Mouse (Mus musculus) layer of hippocampus, adult 2 months (tissue): ENCODE measurements around the gene Atp2a2. TPM values are rescaled to one million over a fixed set of nuclear protein-coding genes. Genes with fewer than 3 reads are reported as not detected.

ENCODE experiments used
- DNase-seq, 2 experiments: peaks; one replicate each; pipeline ENCODE4 v3.0.0; 2022; ENCODE audit warnings: low spot score in 2 of 2
- H3K27ac ChIP-seq: fragments of 200-600 bp; 2 replicates; pipeline ENCODE4 v1.8.1; 2022
- H3K4me3 ChIP-seq: fragments of 200-600 bp; 2 replicates; pipeline ENCODE4 v1.8.1; 2022; ENCODE audit warnings: mild to moderate bottlenecking
- CTCF ChIP-seq: fragments of 200-600 bp; conservative IDR thresholded peaks from 2 replicates; pipeline ENCODE4 v1.8.1; 2022; ENCODE audit warnings: antibody characterized with exemption, mild to moderate bottlenecking, moderate library complexity
- total RNA-seq, 2 experiments: library from RNA; stranded (reverse); gene quantifications; 2 replicates each; pipeline ENCODE4 v1.2.3; 2021

Gene Atp2a2
- total RNA-seq, 2 experiments from 2014 or later, result 588 to 630 TPM

DNA sequence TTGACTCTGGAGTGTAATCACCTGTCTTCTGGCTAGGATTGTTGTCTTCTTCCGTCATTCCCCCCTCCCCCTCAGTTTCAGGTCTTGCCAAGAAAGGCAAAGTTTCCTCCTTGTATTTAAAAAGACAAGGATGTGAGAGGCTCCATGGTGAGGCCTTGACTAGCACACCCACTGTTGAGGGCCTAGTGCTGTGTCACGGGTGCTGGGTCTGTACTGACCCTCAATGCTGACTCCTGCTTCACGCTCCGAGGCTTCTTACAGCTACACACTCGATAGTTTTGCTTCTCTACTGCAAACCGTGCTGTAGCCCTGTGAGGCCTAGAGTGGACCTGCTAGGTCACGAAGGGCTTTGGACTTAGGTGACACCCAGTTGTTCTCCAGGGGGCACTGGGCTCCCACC lies 49.8 kb downstream of the Atp2a2 start:
- no peak overlapping the region for H3K27ac ChIP-seq
- TF ChIP-seq CTCF, result no peak

DNA sequence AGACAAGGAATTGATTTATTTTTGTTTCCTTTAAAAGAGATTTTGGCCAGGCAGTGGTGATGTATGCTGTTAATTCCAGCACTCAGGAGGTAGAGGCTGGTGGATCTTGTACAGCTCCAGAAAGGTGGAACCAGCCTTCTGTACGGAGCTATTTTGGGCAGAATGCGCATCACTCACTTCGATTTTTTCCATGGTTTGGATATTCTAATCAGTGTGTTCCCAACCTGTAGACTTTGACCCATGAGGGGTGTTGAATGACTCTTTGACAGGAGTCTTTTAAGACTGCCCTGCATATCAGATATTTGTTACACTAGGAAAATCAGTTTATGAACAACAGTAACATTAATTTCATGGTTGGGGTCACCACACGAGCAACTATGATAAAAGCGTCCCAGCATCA lies 50.7 kb downstream of the Atp2a2 start:
- Histone ChIP-seq H3K27ac (no peak overlapping the region), H3K4me3 (no peak overlapping the region)
- no peak for DNase-seq
- TF ChIP-seq CTCF, result no peak

More for the DNA sequence above, 49.8 kb downstream of the Atp2a2 start:
- no peak overlapping the region for H3K4me3 ChIP-seq
- DNase-seq, result no peak

DNA sequence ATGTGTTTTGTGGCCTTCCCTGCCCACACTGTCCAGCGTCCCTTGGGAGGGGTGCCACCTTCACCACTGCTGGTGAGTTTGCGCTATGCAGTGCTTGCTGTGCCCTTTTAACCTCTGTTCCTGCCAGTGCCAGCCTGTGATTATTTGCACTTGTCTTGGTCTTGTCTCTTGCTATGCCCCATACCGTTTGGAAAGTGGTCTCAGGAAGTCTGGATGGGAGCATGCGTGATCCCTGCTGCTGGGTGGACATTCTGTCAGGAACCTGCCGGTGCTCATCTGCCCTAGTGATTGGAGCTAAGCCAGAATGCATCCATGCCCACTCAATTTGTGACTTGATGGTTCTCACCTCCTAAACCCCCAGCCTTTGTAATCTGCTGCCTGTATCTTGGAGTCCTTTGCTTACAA lies 51.1 kb downstream of the Atp2a2 start:
- no peak for DNase-seq
- no peak for TF ChIP-seq CTCF
- no peak overlapping the region for H3K4me3 ChIP-seq
- no peak overlapping the region for H3K27ac ChIP-seq

DNA sequence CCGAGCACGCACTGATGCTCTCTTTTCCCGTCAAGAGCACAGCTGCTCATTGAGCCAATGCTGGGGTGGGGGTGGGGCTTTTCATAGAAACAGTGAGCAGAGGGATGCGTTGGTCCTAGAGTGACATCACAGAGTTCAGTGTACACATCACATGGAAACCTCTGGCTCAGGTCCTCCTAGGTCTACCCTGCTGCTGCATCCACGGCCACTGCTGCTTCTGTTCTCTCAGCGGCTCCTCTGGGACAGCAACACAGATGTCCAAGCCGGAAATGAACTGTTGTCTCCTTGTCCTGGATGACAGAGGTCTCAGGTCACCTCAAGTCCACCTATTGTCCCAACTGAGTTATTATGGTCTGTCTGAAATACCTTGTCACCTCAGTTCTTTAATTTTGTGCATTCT lies 52.1 kb downstream of the Atp2a2 start:
- H3K4me3 ChIP-seq, result no peak overlapping the region
- no peak for DNase-seq
- no peak for TF ChIP-seq CTCF
- H3K27ac ChIP-seq, result no peak overlapping the region

DNA sequence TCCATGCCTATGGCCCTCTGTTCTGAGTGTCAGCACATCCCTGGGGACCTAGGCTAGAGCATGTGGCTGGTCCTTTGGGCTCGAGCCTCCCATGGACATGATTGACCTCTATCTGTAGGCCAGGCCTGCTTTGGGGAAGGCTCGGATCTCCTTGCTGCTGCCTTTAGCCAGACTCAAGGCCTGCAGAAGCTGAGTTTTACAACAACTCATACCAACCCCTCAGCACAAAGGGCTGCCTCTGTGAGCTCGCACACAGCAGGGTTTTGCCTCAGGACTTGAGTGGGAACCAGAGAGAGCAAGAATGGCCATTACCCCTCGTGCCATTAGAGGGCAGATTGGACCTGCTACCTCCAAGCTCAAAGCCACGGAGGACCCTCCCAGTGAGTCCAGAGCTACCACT lies 53.2 kb downstream of the Atp2a2 start:
- H3K27ac ChIP-seq, result no peak overlapping the region
- no peak for DNase-seq
- H3K4me3 ChIP-seq, result no peak overlapping the region
- no peak for TF ChIP-seq CTCF

DNA sequence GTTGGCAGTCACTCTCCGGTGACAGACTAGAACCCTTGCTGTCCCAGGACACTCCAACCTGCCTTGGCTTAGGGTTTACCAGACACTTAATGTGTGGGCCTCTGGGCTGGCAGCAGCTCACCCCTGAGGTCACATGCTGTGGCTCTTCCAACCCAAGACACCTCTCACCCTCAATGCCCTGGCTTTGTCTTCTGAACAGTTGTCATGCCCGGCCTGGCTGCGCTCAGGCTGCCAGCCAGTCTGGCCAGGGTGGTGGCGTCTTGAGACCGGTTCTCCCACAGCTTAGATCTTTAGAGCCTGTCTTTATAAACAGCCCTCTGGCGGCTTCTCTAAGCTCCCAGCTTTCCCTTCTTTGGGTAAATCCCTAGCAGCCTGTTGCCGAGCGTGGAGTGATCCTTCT lies 54.2 kb downstream of the Atp2a2 start:
- Histone ChIP-seq H3K4me3 (no peak overlapping the region), H3K27ac (peak overlapping the region; percentile 19; the same call in 1 of the 2 replicates)
- no peak; the same call in 1 of the 2 replicates for TF ChIP-seq CTCF
- no peak for DNase-seq

DNA sequence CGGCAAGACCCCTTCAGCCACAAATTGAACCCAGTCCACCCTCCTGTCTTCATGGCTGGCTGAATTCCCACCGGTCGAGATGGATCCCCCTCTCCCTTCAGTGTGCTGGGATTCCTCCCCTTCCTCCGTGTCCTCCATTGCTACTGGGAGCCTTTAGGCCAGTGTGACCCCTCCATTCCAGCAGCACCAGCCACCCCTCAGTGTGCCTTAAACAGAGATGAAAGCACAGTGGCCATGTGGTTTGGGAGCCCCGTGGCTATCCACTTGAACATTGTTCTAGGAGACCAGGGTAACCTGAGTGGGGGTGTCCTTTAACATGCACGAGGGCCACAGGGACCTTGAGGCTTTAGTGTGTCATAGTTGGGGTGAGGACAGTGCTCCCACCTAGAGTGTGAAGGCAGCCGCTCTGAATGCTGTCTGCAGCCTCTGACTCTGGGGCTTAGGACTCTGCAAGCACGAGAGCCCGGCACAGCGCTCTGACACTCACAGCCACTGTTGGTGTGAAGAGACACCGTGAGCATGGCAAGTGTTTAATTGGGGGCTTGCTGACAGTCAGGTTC lies 56.9 kb downstream of the Atp2a2 start:
- Histone ChIP-seq H3K27ac (no peak overlapping the region), H3K4me3 (no peak overlapping the region)
- DNase-seq, result no peak
- no peak for TF ChIP-seq CTCF

DNA sequence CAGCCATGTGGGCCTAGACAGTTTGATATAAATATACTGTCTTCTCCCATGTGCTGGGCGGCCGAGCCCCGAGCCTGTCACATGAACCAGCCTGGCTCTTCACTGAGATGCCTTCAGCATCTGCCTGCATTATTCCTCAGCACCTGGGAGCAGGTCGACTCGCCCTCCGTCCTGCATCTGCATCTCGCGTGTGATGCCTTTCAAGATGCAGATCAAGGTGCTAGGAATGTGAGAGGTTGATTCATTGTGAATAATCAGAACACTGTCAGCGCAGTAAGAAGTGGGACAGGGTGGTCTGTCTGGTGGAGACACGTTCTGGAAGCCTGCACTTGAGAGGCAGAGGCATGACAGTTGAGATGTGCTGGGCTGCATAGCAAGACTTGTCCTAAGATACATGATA lies 57.5 kb downstream of the Atp2a2 start:
- H3K27ac ChIP-seq, result no peak overlapping the region
- no peak for DNase-seq
- no peak overlapping the region for H3K4me3 ChIP-seq
- no peak for TF ChIP-seq CTCF

DNA sequence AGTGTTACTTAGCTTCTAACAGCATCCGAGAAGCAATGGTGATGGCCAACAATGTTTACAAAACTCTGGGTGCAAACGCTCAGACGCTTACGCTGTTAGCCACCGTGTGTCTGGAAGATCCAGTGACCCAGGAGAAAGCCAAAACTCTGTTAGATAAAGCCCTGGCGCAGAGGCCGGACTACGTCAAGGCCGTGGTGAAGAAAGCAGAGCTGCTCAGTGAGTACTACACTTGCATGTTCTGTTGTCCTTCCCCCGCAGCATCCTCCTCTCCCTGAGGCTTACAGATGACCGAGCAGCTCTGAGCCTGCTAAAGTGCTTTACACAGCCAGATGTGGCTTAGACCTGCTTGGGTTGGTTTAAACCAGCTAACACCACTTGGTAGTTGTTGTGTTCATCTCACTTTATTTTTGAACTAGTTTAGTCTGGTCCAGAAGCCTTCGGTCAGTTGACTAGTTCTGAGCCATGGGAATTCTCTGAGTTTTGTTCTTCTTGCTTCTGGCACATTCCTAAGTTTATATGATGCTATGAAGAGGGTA lies 61.9 kb downstream of the Atp2a2 start:
- Histone ChIP-seq H3K4me3 (no peak overlapping the region), H3K27ac (peak overlapping the region; percentile 70)
- TF ChIP-seq CTCF, result no peak
- DNase-seq, result no peak

DNA sequence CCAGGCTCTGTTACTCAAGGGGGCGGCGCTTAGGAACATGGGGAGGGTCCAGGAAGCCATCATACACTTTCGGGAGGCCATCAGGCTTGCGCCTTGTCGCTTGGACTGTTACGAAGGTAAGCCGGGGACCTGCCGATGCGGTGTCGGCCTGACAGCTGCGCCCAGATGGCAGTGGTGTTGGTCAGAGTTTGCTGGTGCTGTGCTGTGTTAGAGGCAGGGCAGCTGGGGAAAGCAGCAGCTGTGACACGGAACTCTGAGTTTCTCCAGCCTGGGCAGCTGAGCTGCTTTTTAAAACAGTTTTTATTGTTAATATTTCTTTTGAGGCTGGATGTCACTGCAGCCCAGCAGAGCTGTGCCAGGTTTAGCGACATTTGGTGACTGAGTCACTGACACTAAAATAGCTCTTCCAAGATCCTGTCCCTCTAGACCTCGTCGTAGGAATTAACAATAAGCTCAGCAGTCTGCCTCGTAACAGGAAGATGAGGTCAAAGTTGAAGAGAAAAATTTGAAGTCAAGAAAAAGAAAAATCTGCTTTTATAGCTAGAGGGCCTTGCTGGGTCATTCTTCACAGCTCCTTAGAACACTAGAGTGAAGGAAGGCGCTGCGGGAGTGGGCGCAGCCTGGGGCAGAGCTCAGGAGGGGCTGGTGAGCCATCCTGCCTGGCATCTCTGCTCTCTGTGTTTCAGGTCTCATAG lies 62.5 kb downstream of the Atp2a2 start:
- no peak for DNase-seq
- no peak overlapping the region for H3K4me3 ChIP-seq
- H3K27ac ChIP-seq, result peak overlapping the region; percentile 70
- no peak for TF ChIP-seq CTCF

DNA sequence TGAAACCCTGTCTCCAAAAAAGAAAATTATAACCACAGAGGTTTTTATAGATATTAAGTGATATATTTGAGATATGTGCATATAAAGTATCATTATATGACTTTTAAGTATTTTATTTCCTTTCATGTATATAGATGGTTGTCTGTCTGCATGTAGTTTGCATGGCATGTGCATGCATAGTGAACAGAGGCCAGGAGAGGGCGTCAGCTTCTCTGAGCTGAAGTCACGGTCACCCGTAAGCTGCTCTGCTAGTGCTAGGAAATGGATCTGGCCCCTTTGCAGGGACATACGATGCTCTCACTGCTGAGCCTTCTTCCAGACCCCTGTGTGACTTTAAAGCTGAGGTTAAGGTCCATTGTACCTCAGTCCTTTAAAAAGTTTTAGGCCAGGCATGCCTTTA lies 67.5 kb downstream of the Atp2a2 start:
- peak; percentile 53 for TF ChIP-seq CTCF
- Histone ChIP-seq H3K4me3 (no peak overlapping the region), H3K27ac (no peak overlapping the region)
- no peak for DNase-seq

DNA sequence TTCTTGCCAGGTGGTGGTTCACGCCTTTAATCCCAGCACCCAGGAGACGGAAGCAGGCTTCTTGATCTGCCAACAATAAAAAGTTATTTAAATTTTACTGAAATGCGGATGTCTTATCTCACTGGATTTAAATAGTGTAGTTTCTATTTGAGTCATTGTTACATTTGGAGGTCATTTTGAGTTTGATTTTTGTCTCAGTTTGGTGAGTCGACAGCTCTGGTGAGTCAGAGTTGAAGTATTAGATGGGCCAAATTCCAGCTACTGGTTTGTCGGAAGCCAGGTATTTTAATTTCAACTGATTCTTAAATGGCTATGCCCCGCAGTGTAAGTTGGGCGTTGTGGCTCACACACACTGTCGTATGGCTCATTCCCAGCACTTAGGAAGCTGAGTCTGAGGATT lies 70.8 kb downstream of the Atp2a2 start:
- no peak overlapping the region for H3K27ac ChIP-seq
- no peak overlapping the region for H3K4me3 ChIP-seq
- DNase-seq, result no peak
- no peak for TF ChIP-seq CTCF

DNA sequence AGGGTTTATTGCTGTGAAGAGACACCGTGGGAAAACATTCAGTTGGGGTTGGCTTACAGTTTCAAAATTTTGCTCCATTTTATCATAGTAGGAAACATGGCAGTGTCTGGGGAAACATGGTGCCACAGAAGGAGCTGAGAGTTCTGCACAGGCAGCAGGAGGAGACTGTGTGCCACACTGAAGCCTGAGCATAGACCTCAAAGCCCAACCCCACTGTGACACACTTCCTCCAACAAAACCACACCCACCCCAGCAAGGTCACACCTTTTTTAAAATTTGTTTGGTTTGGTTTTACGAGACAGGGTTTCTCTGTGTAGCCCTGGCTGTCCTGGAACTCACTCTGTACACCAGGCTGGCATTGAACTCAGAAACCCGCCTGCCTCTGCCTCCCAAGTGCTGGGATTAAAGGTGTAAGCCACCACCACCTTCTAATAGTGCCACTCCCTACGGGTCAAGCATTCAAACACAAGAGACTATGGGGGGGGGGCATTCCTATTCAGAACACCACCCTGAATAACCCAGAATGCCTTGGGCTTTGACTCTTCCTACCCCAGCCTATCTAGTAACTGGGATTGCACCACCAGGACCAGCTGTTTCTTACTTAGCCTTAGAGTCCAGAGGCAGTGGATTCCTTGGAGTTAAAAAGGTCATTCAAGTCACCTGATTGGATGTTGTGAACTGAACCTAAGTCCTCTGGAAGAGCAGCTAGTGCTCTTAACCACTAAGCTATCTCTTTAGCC lies 71.8 kb downstream of the Atp2a2 start:
- H3K4me3 ChIP-seq, result no peak overlapping the region
- no peak for DNase-seq
- TF ChIP-seq CTCF, result no peak
- no peak overlapping the region for H3K27ac ChIP-seq
